Comparison of ENCODE assay signal across 20 mouse cellular contexts in the genomic region with DNA sequence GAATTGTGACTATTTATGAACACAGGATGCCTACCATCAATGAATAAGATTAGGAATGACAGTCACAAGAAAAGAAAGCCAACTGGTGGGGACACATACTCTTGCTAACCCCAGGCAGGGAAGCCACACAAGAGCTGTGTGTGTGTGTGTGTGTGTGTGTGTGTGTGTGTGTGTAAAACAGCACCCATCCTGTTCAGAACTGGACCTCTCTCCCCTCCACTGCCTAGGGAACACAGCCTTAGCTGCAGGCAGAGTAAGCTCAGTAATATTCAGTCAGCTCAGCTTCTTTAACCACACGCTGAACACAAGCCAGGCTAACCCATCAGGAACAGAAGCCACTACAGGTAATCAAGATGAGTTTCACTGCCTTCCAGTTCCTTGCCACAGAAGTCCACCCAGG. TPM values are rescaled to one million over a fixed set of nuclear protein-coding genes. Genes with fewer than 3 reads are reported as not detected.
DNase-seq lines count a peak whose midpoint lies in the region; ATAC-seq and TF ChIP-seq lines count a peak whose summit lies in the region.
"Had no signal": no experiment of that assay in that cellular context is flagged by ENCODE, and none has a peak within 500 bp of the region (broad histone marks: within the 10 kb centered on the region; RNA-seq: fewer than 3 reads in every experiment).

No protein-coding gene starts in this region.

- no peak overlapping the region for H3K4me2 ChIP-seq in forebrain, embryonic 12.5 days
- no peak overlapping the region for H3K4me2 ChIP-seq in forebrain, embryonic 15.5 days (replicated peaks)
- no peak overlapping the region for H3K4me2 ChIP-seq in liver, postnatal 0 days (ENCODE audit: low read depth, low read length)
- H3K4me2 ChIP-seq: embryonic facial prominence, embryonic 12.5 days; forebrain, embryonic 13.5 days; heart, embryonic 12.5 days; hindbrain, embryonic 13.5 days had no signal

- H3K4me1 ChIP-seq in forebrain, embryonic 12.5 days, result peaks cover 58% of the 10 kb centered on the region
- peaks cover 27% of the 10 kb centered on the region for H3K4me1 ChIP-seq in forebrain, embryonic 15.5 days
- H3K4me1 ChIP-seq in liver, adult 2 months (ENCODE audit: control insufficient read depth, insufficient read depth, low read length), result peaks cover 40% of the 10 kb centered on the region
- peaks cover 24% of the 10 kb centered on the region for H3K4me1 ChIP-seq in liver, postnatal 0 days (ENCODE audit: insufficient read depth)

- H3K9ac ChIP-seq in forebrain, embryonic 12.5 days, result no peak overlapping the region
- H3K9ac ChIP-seq in forebrain, embryonic 15.5 days (replicated peaks), result no peak overlapping the region
- H3K9ac ChIP-seq in liver, adult 2 months (ENCODE audit: low read depth, low read length), result no peak overlapping the region
- no peak overlapping the region for H3K9ac ChIP-seq in liver, postnatal 0 days (replicated peaks)
- H3K9ac ChIP-seq: embryonic facial prominence, embryonic 12.5 days; forebrain, embryonic 13.5 days; heart, embryonic 12.5 days; hindbrain, embryonic 13.5 days had no signal

- H3K27ac ChIP-seq in forebrain, embryonic 12.5 days, result peak overlapping the region; percentile 21; the same call in 1 of the 2 replicates
- H3K27ac ChIP-seq in forebrain, embryonic 15.5 days (replicated peaks), result no peak overlapping the region
- peak overlapping the region; percentile 69 for H3K27ac ChIP-seq in liver, adult 2 months (replicated peaks; ENCODE audit: insufficient read depth, low read depth, low read length)
- H3K27ac ChIP-seq in liver, postnatal 0 days (ENCODE audit: low read depth), result no peak overlapping the region
- H3K27ac ChIP-seq: embryonic facial prominence, embryonic 12.5 days; forebrain, embryonic 13.5 days; hindbrain, embryonic 13.5 days had no signal

- peaks cover 5% of the 10 kb centered on the region; the same call in 1 of the 2 replicates for H3K36me3 ChIP-seq in forebrain, embryonic 12.5 days (replicated peaks)
- no peaks in the 10 kb centered on the region for H3K36me3 ChIP-seq in forebrain, embryonic 15.5 days
- no peaks in the 10 kb centered on the region for H3K36me3 ChIP-seq in liver, adult 2 months (ENCODE audit: control insufficient read depth, insufficient read depth, low read length)
- H3K36me3 ChIP-seq in liver, postnatal 0 days (replicated peaks; ENCODE audit: insufficient read depth, low read length), result no peaks in the 10 kb centered on the region
- H3K36me3 ChIP-seq: hindbrain, embryonic 13.5 days had no signal

- TF ChIP-seq CTCF in liver, adult 2 months (IDR thresholded peaks at IDR 0.05; ENCODE audit: low read depth, low read length), result no peak
- TF ChIP-seq CTCF in liver, postnatal 0 days (IDR thresholded peaks at IDR 0.05; ENCODE audit: low read depth), result no peak

- no peak overlapping the region for H3K4me3 ChIP-seq in forebrain, embryonic 12.5 days (replicated peaks)
- H3K4me3 ChIP-seq in forebrain, embryonic 15.5 days, result no peak overlapping the region
- H3K4me3 ChIP-seq in liver, adult 2 months (ENCODE audit: insufficient read depth, low read depth, low read length), result no peak overlapping the region
- no peak overlapping the region for H3K4me3 ChIP-seq in liver, postnatal 0 days (ENCODE audit: low read depth, low read length)
- H3K4me3 ChIP-seq: embryonic facial prominence, embryonic 12.5 days; forebrain, embryonic 13.5 days; heart, embryonic 12.5 days; hindbrain, embryonic 13.5 days had no signal

- no peaks in the 10 kb centered on the region for H3K9me3 ChIP-seq in forebrain, embryonic 12.5 days
- no peaks in the 10 kb centered on the region for H3K9me3 ChIP-seq in forebrain, embryonic 15.5 days
- no peaks in the 10 kb centered on the region for H3K9me3 ChIP-seq in liver, postnatal 0 days (ENCODE audit: low read length)
- H3K9me3 ChIP-seq: embryonic facial prominence, embryonic 12.5 days; forebrain, embryonic 13.5 days; heart, embryonic 12.5 days; hindbrain, embryonic 13.5 days had no signal

- TF ChIP-seq EP300 in liver, postnatal 0 days (IDR thresholded peaks at IDR 0.05; ENCODE audit: low read depth), result no peak

- no peak for TF ChIP-seq POLR2A in liver, adult 2 months (IDR thresholded peaks at IDR 0.05; ENCODE audit: extremely low read depth, insufficient read depth, low read length)

- WGBS in forebrain, embryonic 12.5 days, result 83% methylated on average over 1 of the region's 1 CpGs
- 45% methylated on average over 1 of the region's 1 CpGs for WGBS in forebrain, embryonic 15.5 days
- 73% methylated on average over 1 of the region's 1 CpGs for WGBS in liver, adult 2 months
- 65% methylated on average over 1 of the region's 1 CpGs for WGBS in liver, postnatal 0 days (ENCODE audit: insufficient replicate concordance)

- H3K27me3 ChIP-seq in forebrain, embryonic 12.5 days, result no peaks in the 10 kb centered on the region
- H3K27me3 ChIP-seq in forebrain, embryonic 15.5 days, result no peaks in the 10 kb centered on the region
- no peaks in the 10 kb centered on the region for H3K27me3 ChIP-seq in liver, adult 2 months (ENCODE audit: control insufficient read depth, insufficient read depth, low read length)
- no peaks in the 10 kb centered on the region for H3K27me3 ChIP-seq in liver, postnatal 0 days (ENCODE audit: insufficient read depth, low read length)
- H3K27me3 ChIP-seq: embryonic facial prominence, embryonic 12.5 days; forebrain, embryonic 13.5 days; heart, embryonic 12.5 days; hindbrain, embryonic 13.5 days; Patski had no signal

- peaks cover 27% of the 10 kb centered on the region; the same call in 1 of the 2 replicates for H3K79me2 ChIP-seq in liver, adult 2 months (ENCODE audit: control insufficient read depth, insufficient read depth, low read length)

- no peak for DNase-seq in liver, adult 2 months (ENCODE audit: extremely low read depth, low read depth, low spot score)
- no peak for DNase-seq in liver, postnatal 0 days
- DNase-seq in CD4-positive, CD25-positive, alpha-beta regulatory T cell, adult 2 months (ENCODE audit: low read depth, low spot score), result peak; percentile 55
- no peak for DNase-seq in cerebellum, postnatal 10 days
- DNase-seq in c-Kit-positive CD71-positive TER-119-positive erythroid progenitor cells, embryonic 14.5 days (ENCODE audit: low spot score), result no peak
- DNase-seq: adrenal gland, adult 2 months; adrenal gland, postnatal 36 days; cerebellum, adult 11 months; cerebellum, adult 8-10 months; cerebellum, postnatal 25 days; gastrocnemius, postnatal 10 days; heart, postnatal 4 days had no signal

- ATAC-seq in forebrain, embryonic 12.5 days (ENCODE audit: low FRiP score), result no peak
- ATAC-seq in forebrain, embryonic 15.5 days (replicated peaks), result no peak
- no peak for ATAC-seq in liver, postnatal 0 days
- peak; percentile 5 for ATAC-seq in inflammation-experienced regulatory T-cells, adult 6 months
- ATAC-seq: forebrain, embryonic 13.5 days; Patski had no signal

RNA-seq across cellular contexts. Expression of gene Lrig1, which starts 34.3 kb away (rescaled TPM):
- polyA plus RNA-seq in forebrain, embryonic 12.5 days (2016; fragmentation: Nextera tagmentation; extraction: Ambion mirVana), result 16.6 and 17.7 TPM in 2 replicates
- 7.4 and 9.8 TPM in 2 replicates for polyA plus RNA-seq in forebrain, embryonic 15.5 days (2015; fragmentation: Nextera tagmentation; extraction: Ambion mirVana)
- 12.4 and 13.3 TPM in 2 replicates for total RNA-seq in liver, adult 2 months (2014; rRNA removed)
- polyA plus RNA-seq in liver, adult 2 months (2012; rRNA removed), result 12.9 and 14.8 TPM in 2 replicates
- polyA plus RNA-seq in liver, postnatal 0 days (2015; fragmentation: Nextera tagmentation; extraction: Ambion mirVana), result 2.5 and 2.9 TPM in 2 replicates
- 10 to 100 TPM in 2 of 3 experiments, 1 to 10 TPM in 1; 7.4 to 47.9 (median 44.0) TPM for polyA plus RNA-seq in inflammation-experienced regulatory T-cells, adult 6 months (2017; shearing (Covaris generic))

Comparison
In these comparisons a context has a peak if more than half of its experiments do, and no peak if none do; other contexts are left out.
1. H3K27ac ChIP-seq: peak in forebrain, embryonic 12.5 days (single experiment) and liver, adult 2 months (single experiment); none in forebrain, embryonic 15.5 days (single experiment) and liver, postnatal 0 days (single experiment).